Mouse (Mus musculus) v-Abl transformed pro-B cells (cell line): ENCODE results near the gene Ccdc71l.

Experiments
- in situ Hi-C, 2 experiments: fragments of 400-800 bp; cut with MboI; formaldehyde crosslinking; loops; one replicate each; pipeline ENCODE4 v1.15.1; 2025; ENCODE audit not compliant: unreplicated experiment in 2 of 2

Gene Ccdc71l

GRCm38 (mm10) chr12:32378528-32379295, at the start of gene Ccdc71l:
Gene Ccdc71l (plus strand): TSS chr12:32378704.
- in situ Hi-C loops, result loop anchor here (25.0 kb wide), 5 partner anchors 259 to 934 kb away; no protein-coding TSS in a partner anchor

- in situ Hi-C loops, result no loop called here
These were observed 39.4 kb upstream of the Ccdc71l start for GRCm38 (mm10) chr12:32339078-32339477.

GRCm38 (mm10) chr12:32343487-32343886, 35.0 kb upstream of the Ccdc71l start:
- in situ Hi-C loops, result no loop called here

GRCm38 (mm10) chr12:32346121-32346520, 32.4 kb upstream of the Ccdc71l start:
- in situ Hi-C loops, result no loop called here

DNA sequence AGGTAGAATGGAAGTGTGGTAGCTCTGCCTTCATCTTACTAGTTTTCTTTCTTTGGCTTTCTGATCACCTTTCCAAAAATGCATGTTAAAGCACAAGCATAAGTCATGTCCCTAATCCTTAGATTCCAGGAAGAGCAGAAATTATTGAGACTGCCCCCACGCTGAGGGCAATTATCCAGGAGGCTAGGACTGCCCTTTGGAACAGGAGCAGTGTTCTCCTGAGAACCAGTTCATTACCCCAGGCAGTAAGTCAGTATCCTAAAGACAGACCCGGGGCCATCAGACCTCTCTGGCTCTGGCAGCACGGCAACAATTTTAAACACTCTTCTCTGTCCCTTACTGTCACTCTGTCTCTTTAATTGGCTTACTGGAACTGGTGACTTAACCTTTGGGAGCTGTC, 30.0 kb upstream of the Ccdc71l start:
- in situ Hi-C loops, result no loop called here

GRCm38 (mm10) chr12:32351874-32352273, 26.6 kb upstream of the Ccdc71l start:
- in situ Hi-C loops, result no loop called here

GRCm38 (mm10) chr12:32379296-32379725, 807 bp downstream of the Ccdc71l start:
- in situ Hi-C loops, result loop anchor here (25.0 kb wide), 5 partner anchors 258 to 933 kb away; no protein-coding TSS in a partner anchor

DNA sequence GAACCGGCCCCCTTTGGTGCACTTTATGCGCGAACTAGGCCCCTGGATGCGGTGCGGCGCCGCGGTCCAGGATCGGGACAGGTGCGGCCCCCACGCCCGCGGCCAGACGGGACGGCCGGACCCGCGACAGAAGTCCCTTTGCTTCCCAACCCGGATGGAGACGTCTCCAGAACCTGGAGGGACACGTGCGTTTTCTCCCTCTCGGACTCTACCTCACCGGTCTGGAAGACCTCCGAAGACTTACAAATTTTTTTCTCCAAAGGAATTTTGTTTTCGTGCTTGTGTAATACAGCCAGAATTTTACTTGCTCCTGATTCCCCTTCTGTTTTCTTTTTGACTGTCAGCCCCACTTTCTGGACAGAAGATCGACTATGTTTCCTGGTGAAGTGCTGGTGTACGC, 1.2 kb downstream of the Ccdc71l start:
- in situ Hi-C loops, result loop anchor here (5.0 to 25.0 kb wide), 9 partner anchors 87 to 933 kb away; partner anchors contain the start of gene Pik3cg (in 1 of the 2)

DNA sequence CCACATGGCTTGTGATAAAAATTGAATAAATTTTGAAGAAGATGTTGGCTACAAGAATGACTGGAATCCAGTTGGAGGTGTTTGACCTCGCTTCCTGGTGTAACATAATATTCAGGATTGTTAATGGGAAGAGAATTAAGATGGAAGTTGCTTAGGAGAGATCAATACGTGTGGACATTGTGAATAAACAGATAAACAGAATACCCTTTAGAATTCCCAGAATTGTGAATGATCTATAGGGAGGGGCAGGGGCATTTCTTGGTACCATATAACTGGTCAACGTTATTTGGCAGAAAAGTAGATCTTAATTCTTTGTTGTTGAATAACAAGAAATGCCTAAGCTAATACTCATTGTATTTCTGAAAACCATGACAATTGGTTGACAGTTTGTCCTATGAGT, 2.0 kb downstream of the Ccdc71l start:
- in situ Hi-C loops, result loop anchor here (5.0 to 25.0 kb wide), 9 partner anchors 88 to 932 kb away; partner anchors contain the start of gene Pik3cg (in 1 of the 2)

DNA sequence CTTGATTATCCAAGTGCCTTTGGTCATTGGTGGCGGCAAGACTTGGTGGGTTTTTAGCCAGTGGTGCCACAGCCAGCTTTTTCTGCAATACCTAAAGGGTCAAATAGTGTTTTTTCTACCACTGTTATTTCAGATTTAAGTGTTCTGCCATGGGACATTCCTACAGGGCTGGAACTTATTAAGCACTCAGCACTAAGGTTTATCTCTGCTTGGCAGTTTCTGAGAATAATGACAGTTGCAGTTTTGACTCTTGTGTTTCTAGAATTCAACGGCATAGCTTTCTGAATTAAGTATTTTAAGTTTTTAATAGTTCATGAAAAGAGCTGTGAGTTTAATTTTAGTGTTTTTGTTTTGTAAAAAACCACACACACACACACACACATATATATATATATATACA, 2.5 kb downstream of the Ccdc71l start:
- in situ Hi-C loops, result loop anchor here (5.0 to 25.0 kb wide), 9 partner anchors 89 to 931 kb away; partner anchors contain the start of gene Pik3cg (in 1 of the 2)

DNA sequence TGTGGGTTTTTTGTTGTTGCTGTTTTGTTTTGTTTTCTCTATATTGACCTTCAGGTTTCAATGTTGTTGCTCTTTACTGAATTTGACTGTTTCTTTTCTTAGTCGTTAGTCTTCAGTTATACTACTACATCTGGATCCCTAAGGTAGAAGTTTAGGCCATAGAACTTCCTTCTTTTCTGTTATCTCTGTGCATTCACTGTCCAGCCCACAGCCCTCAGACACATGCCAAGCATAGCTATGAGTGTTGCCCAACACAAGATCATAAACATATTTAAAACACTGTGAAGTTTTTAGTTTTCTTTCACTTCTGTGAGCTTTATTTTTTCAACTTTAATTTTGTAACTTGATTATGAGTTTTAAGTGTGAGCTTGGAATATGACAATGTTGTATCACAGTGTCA, 41.0 kb downstream of the Ccdc71l start:
- in situ Hi-C loops, result no loop called here

DNA sequence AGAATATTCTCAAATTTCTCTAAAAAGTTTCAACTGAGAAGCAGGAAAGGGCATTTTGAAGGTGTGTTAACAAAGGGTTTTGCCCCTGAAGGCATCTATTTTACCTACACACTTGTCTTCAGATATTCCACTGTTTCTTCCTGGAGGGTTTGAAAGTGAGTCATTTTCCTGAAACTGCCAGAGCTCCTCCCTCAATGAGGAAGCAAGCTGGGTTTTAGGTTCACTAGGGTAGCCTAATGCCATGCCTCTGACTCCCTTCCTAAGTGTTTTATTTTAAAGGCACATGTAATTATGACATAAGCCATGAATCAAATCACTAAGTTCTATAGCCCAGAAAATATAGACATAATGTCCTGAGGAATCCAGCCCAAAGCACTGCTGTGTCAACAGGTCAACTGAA, 49.3 kb downstream of the Ccdc71l start:
- in situ Hi-C loops, result no loop called here

DNA sequence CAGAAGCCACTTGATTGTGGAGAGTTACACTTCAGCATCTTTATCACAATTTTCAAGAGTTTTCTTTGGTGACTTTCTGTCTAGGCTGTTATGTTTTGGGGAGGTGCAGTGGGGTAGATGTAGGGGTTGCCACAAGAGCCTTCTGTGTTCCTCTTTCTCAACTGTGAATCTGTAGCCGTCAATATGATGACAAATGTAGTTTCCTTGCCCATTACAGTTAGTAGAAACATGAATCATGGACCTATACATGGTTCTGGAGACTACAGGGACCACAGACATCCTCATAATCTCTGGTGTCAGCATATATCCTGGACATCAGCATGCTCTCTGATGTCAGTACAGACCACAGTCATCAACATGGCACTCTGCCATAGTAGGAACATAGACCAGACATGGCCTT, 52.5 kb downstream of the Ccdc71l start:
- in situ Hi-C loops, result no loop called here
